Mouse (Mus musculus): ENCODE results near the gene Metrn.

DNA sequence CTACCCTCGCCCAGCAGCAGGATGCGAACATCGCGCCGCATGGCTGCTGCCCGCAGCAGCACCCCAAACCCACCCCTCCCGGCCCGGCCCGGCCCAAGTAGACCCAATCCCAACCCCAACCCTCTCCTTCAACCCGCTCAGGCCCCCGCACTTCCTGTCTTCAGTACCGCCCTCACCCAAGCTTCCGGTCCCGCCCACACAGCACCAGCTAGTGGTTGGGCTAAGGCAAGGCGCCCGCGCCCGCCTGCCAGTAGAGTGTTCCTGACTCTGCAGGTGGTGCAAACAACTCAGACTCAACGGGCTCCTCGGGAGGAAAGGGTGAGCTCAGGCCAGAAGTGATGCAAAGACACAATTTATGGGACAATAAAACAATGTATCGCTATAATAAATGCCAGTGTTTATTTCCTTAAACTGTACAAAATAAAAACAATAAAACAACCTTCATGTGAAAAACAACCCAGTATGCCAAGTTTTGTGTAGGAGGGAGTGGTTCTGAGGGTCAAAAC lies 47.5 kb upstream of the Metrn start, which contains the start of gene Rhot2:
- TF ChIP-seq CTCF (conservative IDR thresholded peaks at IDR 0.05; ENCODE audit: low read length) (no peak; the same call in 1 of the 2 replicates), POU5F1 (IDR thresholded peaks at IDR 0.05; ENCODE audit: borderline replicate concordance, low read length) (no peak), NANOG (IDR thresholded peaks at IDR 0.05; ENCODE audit: borderline replicate concordance, low read length) (no peak)

Data from E14TG2a.4 (cell line).